Mouse (Mus musculus): ENCODE data around the gene Sdhb. TPM values are rescaled to one million over a fixed set of nuclear protein-coding genes. Genes with fewer than 3 reads are reported as not detected.

Sdhb gene
- polyA plus RNA-seq, 1 experiment from 2014 or later = 480 TPM

DNA sequence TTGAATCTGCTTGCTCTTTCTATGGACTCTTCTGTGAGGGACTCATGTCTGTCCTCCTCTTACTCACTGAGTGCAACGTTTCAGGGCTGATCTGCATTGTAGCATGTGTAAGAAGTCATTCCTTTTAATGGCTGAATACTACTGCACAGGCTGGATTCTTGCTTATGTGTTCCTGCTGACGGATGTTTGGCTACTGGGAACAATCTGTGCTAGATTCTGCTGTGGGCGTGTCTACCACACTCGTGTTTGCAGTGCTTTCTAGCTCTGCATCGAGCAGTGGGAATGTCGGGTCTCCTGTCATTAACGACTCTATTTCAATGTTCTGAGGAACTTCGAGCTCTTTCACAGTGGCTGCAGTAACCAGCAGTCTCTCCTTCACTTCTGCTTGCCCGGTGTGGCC, 63.0 kb downstream of the Sdhb start:
- Histone ChIP-seq H3K27ac (replicated peaks) (no peak overlapping the region), H3K4me2 (no peak overlapping the region), H3K9ac (no peak overlapping the region), H3K36me3 (no peaks in the 10 kb centered on the region), H3K9me3 (no peaks in the 10 kb centered on the region), H3K4me1 (replicated peaks) (peaks cover 33% of the 10 kb centered on the region), H3K27me3 (no peaks in the 10 kb centered on the region), H3K4me3 (no peak overlapping the region)
- ATAC-seq (ENCODE audit: low FRiP score, low read depth) = no peak
- 76% methylated on average over 9 of the region's 9 CpGs for WGBS

DNA sequence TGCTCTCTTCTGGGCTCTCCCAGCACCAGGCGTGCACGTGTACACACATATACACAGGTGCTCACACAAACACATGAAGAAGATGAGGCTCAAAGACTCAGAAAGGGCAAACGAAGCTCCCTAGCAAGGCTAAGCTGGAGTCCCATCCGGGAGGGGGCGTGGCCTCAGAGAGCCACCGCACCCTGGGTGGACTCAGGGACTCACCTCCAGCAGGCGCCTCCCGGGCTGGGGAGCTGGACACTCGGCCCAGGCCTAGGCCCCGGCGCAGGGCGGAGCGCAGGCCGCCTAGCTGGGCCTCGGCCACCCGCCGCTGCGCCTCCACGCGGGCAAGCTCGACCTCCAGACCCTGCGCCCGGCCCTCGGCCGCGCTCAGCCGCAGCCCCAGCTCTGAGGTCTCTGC, 64.0 kb downstream of the Sdhb start:
- Histone ChIP-seq H3K4me1 (replicated peaks) (peaks cover 24% of the 10 kb centered on the region), H3K36me3 (no peaks in the 10 kb centered on the region), H3K27me3 (no peaks in the 10 kb centered on the region), H3K9me3 (no peaks in the 10 kb centered on the region), H3K4me3 (no peak overlapping the region), H3K27ac (replicated peaks) (no peak overlapping the region), H3K4me2 (no peak overlapping the region), H3K9ac (no peak overlapping the region)
- 72% methylated on average over 27 of the region's 27 CpGs for WGBS
- no peak for ATAC-seq (ENCODE audit: low FRiP score, low read depth)

Other genes with a start within 250 kb of the Sdhb start
- gene Padi6, start 218.6 kb upstream of the Sdhb start, polyA plus RNA-seq (2015; fragmentation: Nextera tagmentation; extraction: Ambion mirVana) = not detected in 2 replicates
- 0.09 TPM in 2 replicates for gene Padi4, start 187.0 kb upstream of the Sdhb start, polyA plus RNA-seq (2015; fragmentation: Nextera tagmentation; extraction: Ambion mirVana)
- not detected in 2 replicates for gene Padi3, start 150.6 kb upstream of the Sdhb start, polyA plus RNA-seq (2015; fragmentation: Nextera tagmentation; extraction: Ambion mirVana)
- gene Padi1, start 115.4 kb upstream of the Sdhb start, polyA plus RNA-seq (2015; fragmentation: Nextera tagmentation; extraction: Ambion mirVana) = 0.06 TPM in 1 of 2 replicates, not detected in the other
- 1.2 and 2.2 TPM in 2 replicates for gene Padi2, start 54.9 kb upstream of the Sdhb start, polyA plus RNA-seq (2015; fragmentation: Nextera tagmentation; extraction: Ambion mirVana)
- 181 and 193 TPM in 2 replicates for gene Atp13a2, start 25.7 kb downstream of the Sdhb start, polyA plus RNA-seq (2015; fragmentation: Nextera tagmentation; extraction: Ambion mirVana)
- 161 and 173 TPM in 2 replicates for gene Mfap2, start 49.2 kb downstream of the Sdhb start, polyA plus RNA-seq (2015; fragmentation: Nextera tagmentation; extraction: Ambion mirVana)
- gene Crocc, start 99.3 kb downstream of the Sdhb start, polyA plus RNA-seq (2015; fragmentation: Nextera tagmentation; extraction: Ambion mirVana) = 6.2 and 7.7 TPM in 2 replicates
- gene Necap2, start 117.2 kb downstream of the Sdhb start, polyA plus RNA-seq (2015; fragmentation: Nextera tagmentation; extraction: Ambion mirVana) = 50.6 and 56.2 TPM in 2 replicates
- gene Spata21, start 127.1 kb downstream of the Sdhb start, polyA plus RNA-seq (2015; fragmentation: Nextera tagmentation; extraction: Ambion mirVana) = 0.43 and 0.71 TPM in 2 replicates
- 24.9 TPM in 2 replicates for gene Szrd1, start 178.6 kb downstream of the Sdhb start, polyA plus RNA-seq (2015; fragmentation: Nextera tagmentation; extraction: Ambion mirVana)
- gene Fbxo42, start 186.7 kb downstream of the Sdhb start, polyA plus RNA-seq (2015; fragmentation: Nextera tagmentation; extraction: Ambion mirVana) = 23.7 and 25.2 TPM in 2 replicates